Mouse (Mus musculus) C2C12 (cell line): ENCODE data around the gene Rab14. TPM values are rescaled to one million over a fixed set of nuclear protein-coding genes. Genes with fewer than 3 reads are reported as not detected.

Source experiments
- H3K27me3 ChIP-seq: one replicate; pipeline ENCODE4 v1.6.1; 2011; ENCODE audit not compliant: control insufficient read depth, insufficient read depth, insufficient read length
- H3K36me3 ChIP-seq: one replicate; pipeline ENCODE4 v1.6.1; 2011; ENCODE audit not compliant: control insufficient read depth, insufficient read depth
- H3K4me3 ChIP-seq: one replicate; pipeline ENCODE4 v1.5.1; 2011; ENCODE audit warnings: mild to moderate bottlenecking, control low read depth; ENCODE audit not compliant: poor library complexity, insufficient read depth, severe bottlenecking
- H3K79me2 ChIP-seq: one replicate; pipeline ENCODE4 v1.6.1; 2011; ENCODE audit not compliant: control insufficient read depth, insufficient read depth
- H3K79me3 ChIP-seq: one replicate; pipeline ENCODE4 v1.6.1; 2011; ENCODE audit warnings: low read depth, control low read depth
- H3ac ChIP-seq: one replicate; pipeline ENCODE3; 2011; ENCODE audit warnings: low read depth; ENCODE audit not compliant: control insufficient read depth, insufficient read length
- CEBPB ChIP-seq: IDR thresholded peaks from one replicate; pipeline ENCODE4 v1.6.1; 2011; ENCODE audit warnings: low read depth, mild to moderate bottlenecking, control low read depth, moderate library complexity
- CTCF ChIP-seq: IDR thresholded peaks from one replicate; pipeline ENCODE4 v1.5.1; 2011; ENCODE audit not compliant: control insufficient read depth, insufficient read depth, insufficient read length
- FOSL1 ChIP-seq: IDR thresholded peaks from one replicate; pipeline ENCODE4 v1.8.0; 2011; ENCODE audit warnings: mild to moderate bottlenecking, low read length; ENCODE audit not compliant: poor library complexity, insufficient read depth, severe bottlenecking
- MAX ChIP-seq: IDR thresholded peaks from one replicate; pipeline ENCODE4 v1.6.1; 2011; ENCODE audit warnings: mild to moderate bottlenecking, control low read depth
- MYOD1 ChIP-seq: IDR thresholded peaks from one replicate; pipeline ENCODE4 v1.6.1; 2011; ENCODE audit warnings: low read depth; ENCODE audit not compliant: control insufficient read depth, insufficient read length
- MYOG ChIP-seq: IDR thresholded peaks from one replicate; pipeline ENCODE4 v1.6.1; 2011; ENCODE audit not compliant: control insufficient read depth, insufficient read length; ENCODE audit errors: extremely low read depth
- USF1 ChIP-seq: IDR thresholded peaks from one replicate; pipeline ENCODE4 v1.6.1; 2011; ENCODE audit warnings: low read depth, mild to moderate bottlenecking, control low read depth, moderate library complexity
- polyA plus RNA-seq: library from polyadenylated mRNA; unstranded; fragments of >200 nt; fragmentation: generic; extraction: Trizol; gene quantifications from one replicate; pipeline ENCODE4 v1.2.1, GENCODE M21; 2012; ENCODE audit warnings: missing spikeins

The Rab14 gene
- polyA plus RNA-seq, 1 experiment, result 47.9 TPM

- no peak for TF ChIP-seq MAX
- TF ChIP-seq USF1, result no peak
- no peak for TF ChIP-seq CTCF
- no peak for TF ChIP-seq MYOD1
- H3K4me3 ChIP-seq, result no peak overlapping the region
- no peaks in the 10 kb centered on the region for H3K36me3 ChIP-seq
- H3K79me3 ChIP-seq, result no peaks in the 10 kb centered on the region
- no peak overlapping the region for H3ac ChIP-seq
- H3K27me3 ChIP-seq, result no peaks in the 10 kb centered on the region
- no peaks in the 10 kb centered on the region for H3K79me2 ChIP-seq
Measured at GRCm38 (mm10) chr2:35218736-35219135, 17.8 kb upstream of the Rab14 start.

- Histone ChIP-seq H3K4me3 (no peak overlapping the region), H3K36me3 (no peaks in the 10 kb centered on the region), H3K27me3 (no peaks in the 10 kb centered on the region), H3K79me2 (no peaks in the 10 kb centered on the region), H3K79me3 (no peaks in the 10 kb centered on the region), H3ac (no peak overlapping the region)
- TF ChIP-seq MYOG, result no peak
- TF ChIP-seq FOSL1, result no peak
- TF ChIP-seq CTCF, result no peak
- TF ChIP-seq MAX, result no peak
- no peak for TF ChIP-seq CEBPB
- TF ChIP-seq USF1, result no peak
- no peak for TF ChIP-seq MYOD1
Measured at GRCm38 (mm10) chr2:35216701-35217100, 15.8 kb upstream of the Rab14 start.

GRCm38 (mm10) chr2:35215363-35215762 lies 14.4 kb upstream of the Rab14 start:
- H3K27me3 ChIP-seq, result no peaks in the 10 kb centered on the region
- H3ac ChIP-seq, result no peak overlapping the region
- TF ChIP-seq FOSL1, result no peak
- TF ChIP-seq MYOG, result no peak
- no peak for TF ChIP-seq CEBPB
- no peak for TF ChIP-seq MAX
- no peak for TF ChIP-seq CTCF
- no peak for TF ChIP-seq MYOD1
- no peak for TF ChIP-seq USF1
- no peak overlapping the region for H3K4me3 ChIP-seq
- H3K36me3 ChIP-seq, result no peaks in the 10 kb centered on the region
- no peaks in the 10 kb centered on the region for H3K79me2 ChIP-seq
- H3K79me3 ChIP-seq, result no peaks in the 10 kb centered on the region

- Histone ChIP-seq H3ac (no peak overlapping the region), H3K79me3 (no peaks in the 10 kb centered on the region), H3K36me3 (no peaks in the 10 kb centered on the region), H3K27me3 (no peaks in the 10 kb centered on the region), H3K79me2 (no peaks in the 10 kb centered on the region), H3K4me3 (no peak overlapping the region)
- TF ChIP-seq CTCF (peak; percentile 92), FOSL1 (no peak)
Measured at GRCm38 (mm10) chr2:35214881-35215358, 14.0 kb upstream of the Rab14 start.

- TF ChIP-seq FOSL1 (no peak), CEBPB (no peak), USF1 (no peak), MYOD1 (no peak), CTCF (no peak), MYOG (no peak), MAX (no peak)
- H3K79me3 ChIP-seq, result no peaks in the 10 kb centered on the region
- no peaks in the 10 kb centered on the region for H3K36me3 ChIP-seq
- no peak overlapping the region for H3K4me3 ChIP-seq
- no peak overlapping the region for H3ac ChIP-seq
- no peaks in the 10 kb centered on the region for H3K79me2 ChIP-seq
- no peaks in the 10 kb centered on the region for H3K27me3 ChIP-seq
Measured at GRCm38 (mm10) chr2:35213345-35213910, 12.5 kb upstream of the Rab14 start.

- Histone ChIP-seq H3K27me3 (no peaks in the 10 kb centered on the region), H3K36me3 (no peaks in the 10 kb centered on the region), H3ac (no peak overlapping the region), H3K4me3 (no peak overlapping the region), H3K79me3 (no peaks in the 10 kb centered on the region), H3K79me2 (no peaks in the 10 kb centered on the region)
- no peak for TF ChIP-seq MAX
- TF ChIP-seq MYOD1, result no peak
- TF ChIP-seq FOSL1, result no peak
- TF ChIP-seq USF1, result no peak
- TF ChIP-seq CTCF, result no peak
- TF ChIP-seq CEBPB, result no peak
- TF ChIP-seq MYOG, result no peak
Measured at GRCm38 (mm10) chr2:35211681-35212080, 10.8 kb upstream of the Rab14 start.
